Mouse (Mus musculus) heart, adult 2 months (tissue): ENCODE measurements around the gene Nr4a2.
A peak's percentile ranks its signal among the peaks of the same experiment; 100 is the strongest.

ENCODE experiments used
- CTCF ChIP-seq: fragments of 200-600 bp; IDR thresholded peaks from 2 replicates; pipeline ENCODE4 v1.8.1; 2022; ENCODE audit warnings: antibody characterized with exemption, mild to moderate bottlenecking, moderate library complexity
- POLR2A ChIP-seq: fragments of 200-500 bp; IDR thresholded peaks from 2 replicates; pipeline ENCODE4 v1.6.1; 2011; ENCODE audit warnings: mild to moderate bottlenecking, low read depth, low read length, control low read depth; ENCODE audit not compliant: insufficient read depth

DNA sequence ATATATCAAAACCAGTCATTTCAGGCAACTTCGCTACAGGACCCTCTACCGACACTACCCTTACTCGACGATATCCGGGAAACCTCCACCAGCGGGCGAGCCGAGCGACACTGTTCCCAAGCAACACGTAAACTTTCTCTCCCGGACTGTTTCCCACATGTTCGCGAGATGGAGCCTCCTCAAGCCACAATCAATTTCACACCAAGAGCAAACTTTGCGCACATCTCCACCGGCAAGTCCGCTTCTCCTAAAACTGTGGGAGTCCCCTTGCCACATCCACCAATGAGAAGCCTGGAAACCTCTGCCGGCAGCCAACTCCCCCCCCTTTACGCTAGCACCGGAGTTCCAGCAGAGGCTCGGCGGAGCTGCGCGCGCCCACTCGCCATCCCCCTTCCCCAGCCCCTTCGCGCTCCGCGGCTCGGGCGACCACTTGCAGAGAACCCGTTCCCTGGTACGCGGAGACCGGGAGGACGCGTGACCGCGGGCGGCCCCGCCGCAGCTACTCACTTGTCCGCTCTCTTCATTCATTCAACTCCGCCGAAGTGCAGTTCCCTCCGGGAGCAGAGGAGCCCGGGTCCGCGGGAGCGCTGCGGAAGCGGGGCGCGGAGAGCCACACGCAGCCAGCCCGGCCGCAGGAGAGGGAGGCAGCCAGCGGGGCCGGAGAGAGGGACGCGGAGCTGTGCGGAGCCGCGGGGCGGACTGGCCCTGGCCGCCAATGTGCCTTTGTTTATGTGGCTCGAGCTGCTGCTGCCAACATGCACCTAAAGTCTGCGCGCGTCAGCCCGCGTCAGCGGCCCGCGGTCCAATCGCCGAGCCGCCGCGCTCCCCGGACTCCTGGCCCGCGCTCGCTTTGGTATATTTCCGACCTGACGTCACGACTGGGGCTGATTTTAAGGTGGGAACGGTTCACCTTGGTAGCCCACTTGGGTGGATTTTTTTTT is 9.3 kb downstream of the Nr4a2 start:
- no peak for TF ChIP-seq CTCF
- peak; percentile 42; the same call in 1 of the 2 replicates for TF ChIP-seq POLR2A
